Comparison of ENCODE assay signal across 1 mouse cellular context in the genomic region with DNA sequence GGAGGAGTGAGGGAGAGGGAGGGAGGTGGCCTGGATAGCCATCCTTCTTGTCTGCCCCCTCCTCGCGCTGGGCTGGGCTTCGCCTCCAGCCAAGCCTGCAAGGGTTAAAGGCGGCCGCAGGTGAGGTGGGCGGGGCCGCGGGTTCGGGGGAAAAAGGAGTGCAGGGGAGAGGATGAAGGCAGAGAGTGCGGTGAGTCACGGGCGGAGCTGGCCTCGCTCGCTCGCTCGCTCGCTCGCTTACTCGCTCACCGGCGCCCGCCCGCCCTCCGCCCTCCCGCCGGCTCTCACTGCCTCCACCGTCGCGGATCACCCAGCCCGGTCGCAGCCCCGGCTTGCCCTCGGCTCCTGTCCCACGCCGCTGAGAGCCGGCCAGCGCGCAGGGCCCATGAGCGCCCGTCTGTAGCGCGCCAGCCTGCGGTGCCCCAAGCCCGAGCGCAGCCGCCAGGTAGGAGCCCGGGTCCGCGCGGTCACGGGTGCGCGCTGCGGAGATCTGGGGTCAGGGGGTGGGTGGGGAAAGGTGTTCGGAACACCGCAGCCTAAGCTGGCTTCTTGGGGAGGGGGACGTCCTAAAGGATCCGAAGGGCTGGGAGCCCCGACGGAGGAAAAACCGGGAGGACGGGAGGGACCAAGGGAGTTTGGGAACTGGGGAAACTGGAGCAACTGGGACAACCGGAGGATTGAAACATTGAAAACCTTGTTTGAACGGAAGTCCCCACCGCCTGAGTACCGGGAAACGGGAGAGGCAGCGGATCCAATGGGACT.
TF ChIP-seq lines count a peak whose summit lies in the region.

No protein-coding gene starts in this region.

TF ChIP-seq in CH12.LX, 34 proteins besides CTCF, POLR2A, EP300 and RAD21:
- 0 out of 2 replicates have a peak, but pooled peaks have one; percentile 28 for TF ChIP-seq ELF1 (IDR thresholded peaks at IDR 0.05; ENCODE audit: low read depth, low read length)
- 0 out of 2 replicates have a peak, but pooled peaks have one; percentile 16 for TF ChIP-seq ETS1 (conservative IDR thresholded peaks at IDR 0.05; ENCODE audit: low read depth, low read length)
- TF ChIP-seq PAX5 (IDR thresholded peaks at IDR 0.05; ENCODE audit: low read length): no peak
- no peak for TF ChIP-seq RCOR1 (conservative IDR thresholded peaks at IDR 0.05; ENCODE audit: low read depth, low read length)
- TF ChIP-seq SMC3 (IDR thresholded peaks at IDR 0.05; ENCODE audit: low read depth, low read length): no peak; the same call in 1 of the 2 replicates
- peak; percentile 82 for TF ChIP-seq BHLHE40 (IDR thresholded peaks at IDR 0.05; ENCODE audit: low read depth, low read length)
- peak; percentile 62 for TF ChIP-seq SIN3A (IDR thresholded peaks at IDR 0.05; ENCODE audit: low read length)
- TF ChIP-seq JUND (conservative IDR thresholded peaks at IDR 0.05; ENCODE audit: low read depth, low read length): no peak
- TF ChIP-seq E2F4 (IDR thresholded peaks at IDR 0.05; ENCODE audit: insufficient replicate concordance, low read depth, low read length): no peak
- peak; percentile 46; the same call in 1 of the 2 replicates for TF ChIP-seq IRF4 (IDR thresholded peaks at IDR 0.05; ENCODE audit: low read depth, low read length)
- 0 out of 2 replicates have a peak, but pooled peaks have one; percentile 31 for TF ChIP-seq NRF1 (IDR thresholded peaks at IDR 0.05; ENCODE audit: low read depth, low read length)
- TF ChIP-seq UBTF (IDR thresholded peaks at IDR 0.05; ENCODE audit: low read depth, low read length): peak; percentile 95
- TF ChIP-seq KAT2A (IDR thresholded peaks at IDR 0.05; ENCODE audit: insufficient replicate concordance, low read length): no peak
- peak; percentile 76 for TF ChIP-seq TBP (conservative IDR thresholded peaks at IDR 0.05; ENCODE audit: low read depth, low read length)
- no peak; the same call in 1 of the 2 replicates for TF ChIP-seq MAX (IDR thresholded peaks at IDR 0.05; ENCODE audit: low read length)
- TF ChIP-seq MYC (IDR thresholded peaks at IDR 0.05; ENCODE audit: low read depth, low read length): no peak
- TF ChIP-seq CHD1 (IDR thresholded peaks at IDR 0.05; ENCODE audit: low read depth, low read length): no peak; the same call in 1 of the 2 replicates
- no peak for TF ChIP-seq ZC3H11A (IDR thresholded peaks at IDR 0.05; ENCODE audit: low read depth, low read length)
- no peak for TF ChIP-seq MAFK (IDR thresholded peaks at IDR 0.05; ENCODE audit: insufficient replicate concordance, low read length)
- TF ChIP-seq MAZ (IDR thresholded peaks at IDR 0.05; ENCODE audit: low read depth, low read length): peak; percentile 82; the same call in 1 of the 2 replicates
- TF ChIP-seq USF1 (IDR thresholded peaks at IDR 0.05; ENCODE audit: low read depth, low read length): no peak
- peak; percentile 80 for TF ChIP-seq TCF12 (IDR thresholded peaks at IDR 0.05; ENCODE audit: low read depth, low read length)
- TF ChIP-seq HCFC1 (IDR thresholded peaks at IDR 0.05; ENCODE audit: low read depth, low read length): no peak; the same call in 1 of the 2 replicates
- no peak; the same call in 1 of the 2 replicates for TF ChIP-seq CHD2 (IDR thresholded peaks at IDR 0.05; ENCODE audit: low read length)
- TF ChIP-seq MEF2A (IDR thresholded peaks at IDR 0.05; ENCODE audit: borderline replicate concordance, low read depth, low read length): 0 out of 2 replicates have a peak, but pooled peaks have one; percentile 46
- peak; percentile 76 for TF ChIP-seq NELFE (IDR thresholded peaks at IDR 0.05; ENCODE audit: low read depth, low read length)
- TF ChIP-seq MXI1 (IDR thresholded peaks at IDR 0.05; ENCODE audit: low read depth, low read length): peak; percentile 70
- no peak for TF ChIP-seq ZNF384 (IDR thresholded peaks at IDR 0.05; ENCODE audit: low read depth, low read length)
- no peak for TF ChIP-seq GABPA (IDR thresholded peaks at IDR 0.05; ENCODE audit: insufficient replicate concordance, low read depth, low read length)
- TF ChIP-seq ZKSCAN1 (IDR thresholded peaks at IDR 0.05; ENCODE audit: borderline replicate concordance, low read depth, low read length): no peak
- TF ChIP-seq POLR2AphosphoS2 (IDR thresholded peaks at IDR 0.05; ENCODE audit: low read depth, low read length): peak; percentile 40; the same call in 1 of the 2 replicates
- peak; percentile 94 for TF ChIP-seq ZMIZ1 (IDR thresholded peaks at IDR 0.05; ENCODE audit: low read depth, low read length)
- no peak for TF ChIP-seq JUN (IDR thresholded peaks at IDR 0.05; ENCODE audit: insufficient read depth, low read depth, low read length)
- no peak for TF ChIP-seq USF2 (conservative IDR thresholded peaks at IDR 0.05; ENCODE audit: low read depth, low read length)
TF ChIP-seq in CH12.LX: peak in this region for 15.
